Mouse (Mus musculus): ENCODE data around the gene Sufu. TPM values are rescaled to one million over a fixed set of nuclear protein-coding genes. Genes with fewer than 3 reads are reported as not detected.

The Sufu gene
- total and polyA plus RNA-seq, 2 experiments from 2014 or later: 17.2 to 21.4 TPM

- H3K9ac ChIP-seq (replicated peaks; ENCODE audit: low read length): peak within 1 kb of the TSS; percentile 87
- H3K4me2 ChIP-seq (ENCODE audit: low read depth, low read length): peak within 1 kb of the TSS; percentile 91
- peak within 1 kb of the TSS; percentile 94 for H3K27ac ChIP-seq
- peak within 1 kb of the TSS; percentile 67 for H3K4me3 ChIP-seq (ENCODE audit: low read length)
- WGBS: 53% methylated on average over 10 of the region's 10 CpGs
- H3K27me3 ChIP-seq (ENCODE audit: insufficient read depth, low read length): no peaks in the 10 kb centered on the region
- DNase-seq (ENCODE audit: low spot score) (no peak), ATAC-seq (no peak)
- no peak for TF ChIP-seq CTCF (IDR thresholded peaks at IDR 0.05; ENCODE audit: low read depth)
- no peaks in the 10 kb centered on the region for H3K36me3 ChIP-seq (ENCODE audit: insufficient read depth, low read length)
- H3K4me1 ChIP-seq (ENCODE audit: insufficient read depth, low read length): no peaks in the 10 kb centered on the region; the same call in 1 of the 2 replicates
- H3K9me3 ChIP-seq (ENCODE audit: low read length): no peaks in the 10 kb centered on the region
Measured at GRCm38 (mm10) chr19:46350168-46350932, 46.3 kb upstream of the Sufu start, which contains the start of gene 2310034G01Rik. 2310034G01Rik (minus strand) TSS chr19:46350302.

- ATAC-seq (peak; percentile 93), DNase-seq (ENCODE audit: low spot score) (peak; percentile 96)
- Histone ChIP-seq H3K4me2 (ENCODE audit: low read depth, low read length) (peak overlapping the region; percentile 90), H3K27me3 (ENCODE audit: insufficient read depth, low read length) (no peaks in the 10 kb centered on the region), H3K27ac (peak overlapping the region; percentile 56; the same call in 1 of the 2 replicates), H3K36me3 (ENCODE audit: insufficient read depth, low read length) (no peaks in the 10 kb centered on the region), H3K4me3 (ENCODE audit: low read length) (peak overlapping the region; percentile 65), H3K9me3 (ENCODE audit: low read length) (no peaks in the 10 kb centered on the region), H3K4me1 (ENCODE audit: insufficient read depth, low read length) (no peaks in the 10 kb centered on the region), H3K9ac (replicated peaks; ENCODE audit: low read length) (peak overlapping the region; percentile 70)
- TF ChIP-seq CTCF (IDR thresholded peaks at IDR 0.05; ENCODE audit: low read depth): no peak
- WGBS: under 1% methylated on average over 29 of the region's 29 CpGs
Measured at GRCm38 (mm10) chr19:46356701-46357138, 40.0 kb upstream of the Sufu start.

GRCm38 (mm10) chr19:46357344-46358280, 39.1 kb upstream of the Sufu start:
- no peak for TF ChIP-seq CTCF (IDR thresholded peaks at IDR 0.05; ENCODE audit: low read depth)
- WGBS: 18% methylated on average over 25 of the region's 25 CpGs
- H3K9ac ChIP-seq (replicated peaks; ENCODE audit: low read length): peak overlapping the region; percentile 70
- ATAC-seq (no peak), DNase-seq (ENCODE audit: low spot score) (no peak)
- H3K27me3 ChIP-seq (ENCODE audit: insufficient read depth, low read length): no peaks in the 10 kb centered on the region
- H3K4me1 ChIP-seq (ENCODE audit: insufficient read depth, low read length): no peaks in the 10 kb centered on the region
- H3K4me3 ChIP-seq (ENCODE audit: low read length): peak overlapping the region; percentile 65
- H3K36me3 ChIP-seq (ENCODE audit: insufficient read depth, low read length): no peaks in the 10 kb centered on the region
- H3K27ac ChIP-seq: no peak overlapping the region
- H3K4me2 ChIP-seq (ENCODE audit: low read depth, low read length): peak overlapping the region; percentile 90
- no peaks in the 10 kb centered on the region for H3K9me3 ChIP-seq (ENCODE audit: low read length)

GRCm38 (mm10) chr19:46358381-46358780, 38.3 kb upstream of the Sufu start:
- Histone ChIP-seq H3K4me2 (ENCODE audit: low read depth, low read length) (no peak overlapping the region), H3K4me1 (ENCODE audit: insufficient read depth, low read length) (no peaks in the 10 kb centered on the region), H3K9me3 (ENCODE audit: low read length) (no peaks in the 10 kb centered on the region), H3K9ac (replicated peaks; ENCODE audit: low read length) (no peak overlapping the region), H3K27me3 (ENCODE audit: insufficient read depth, low read length) (no peaks in the 10 kb centered on the region), H3K36me3 (ENCODE audit: insufficient read depth, low read length) (no peaks in the 10 kb centered on the region), H3K27ac (no peak overlapping the region), H3K4me3 (ENCODE audit: low read length) (no peak overlapping the region)
- TF ChIP-seq CTCF (IDR thresholded peaks at IDR 0.05; ENCODE audit: low read depth): no peak
- WGBS: 57% methylated on average over 4 of the region's 4 CpGs
- no peak for DNase-seq (ENCODE audit: low spot score)
- no peak for ATAC-seq

GRCm38 (mm10) chr19:46362104-46362503, 34.6 kb upstream of the Sufu start:
- no peak overlapping the region for H3K4me2 ChIP-seq (ENCODE audit: low read depth, low read length)
- no peaks in the 10 kb centered on the region for H3K9me3 ChIP-seq (ENCODE audit: low read length)
- H3K27ac ChIP-seq: no peak overlapping the region
- no peak for DNase-seq (ENCODE audit: low spot score)
- no peaks in the 10 kb centered on the region for H3K27me3 ChIP-seq (ENCODE audit: insufficient read depth, low read length)
- no peak overlapping the region for H3K9ac ChIP-seq (replicated peaks; ENCODE audit: low read length)
- H3K4me3 ChIP-seq (ENCODE audit: low read length): no peak overlapping the region
- TF ChIP-seq CTCF (IDR thresholded peaks at IDR 0.05; ENCODE audit: low read depth): no peak
- H3K36me3 ChIP-seq (ENCODE audit: insufficient read depth, low read length): no peaks in the 10 kb centered on the region
- 59% methylated on average over 8 of the region's 8 CpGs for WGBS
- H3K4me1 ChIP-seq (ENCODE audit: insufficient read depth, low read length): no peaks in the 10 kb centered on the region
- ATAC-seq: no peak

GRCm38 (mm10) chr19:46363294-46364009, 33.2 kb upstream of the Sufu start:
- Histone ChIP-seq H3K9ac (replicated peaks; ENCODE audit: low read length) (no peak overlapping the region), H3K27ac (no peak overlapping the region), H3K4me2 (ENCODE audit: low read depth, low read length) (no peak overlapping the region), H3K9me3 (ENCODE audit: low read length) (no peaks in the 10 kb centered on the region), H3K4me1 (ENCODE audit: insufficient read depth, low read length) (no peaks in the 10 kb centered on the region), H3K36me3 (ENCODE audit: insufficient read depth, low read length) (no peaks in the 10 kb centered on the region), H3K27me3 (ENCODE audit: insufficient read depth, low read length) (no peaks in the 10 kb centered on the region), H3K4me3 (ENCODE audit: low read length) (no peak overlapping the region)
- 89% methylated on average over 11 of the region's 11 CpGs for WGBS
- ATAC-seq: no peak
- no peak for DNase-seq (ENCODE audit: low spot score)
- TF ChIP-seq CTCF (IDR thresholded peaks at IDR 0.05; ENCODE audit: low read depth): no peak
